Mouse (Mus musculus): Measurements from ENCODE around the gene Acsm2. TPM values are rescaled to one million over a fixed set of nuclear protein-coding genes. Genes with fewer than 3 reads are reported as not detected.
"Not testable (repeated sequence)": the region's sequence is repeated elsewhere in the genome, so short reads cannot be mapped to it uniquely, and the experiment has no call there.

Gene Acsm2
- total and polyA plus RNA-seq, 2 experiments from 2014 or later: 0.05 TPM; not detected in 1

DNA sequence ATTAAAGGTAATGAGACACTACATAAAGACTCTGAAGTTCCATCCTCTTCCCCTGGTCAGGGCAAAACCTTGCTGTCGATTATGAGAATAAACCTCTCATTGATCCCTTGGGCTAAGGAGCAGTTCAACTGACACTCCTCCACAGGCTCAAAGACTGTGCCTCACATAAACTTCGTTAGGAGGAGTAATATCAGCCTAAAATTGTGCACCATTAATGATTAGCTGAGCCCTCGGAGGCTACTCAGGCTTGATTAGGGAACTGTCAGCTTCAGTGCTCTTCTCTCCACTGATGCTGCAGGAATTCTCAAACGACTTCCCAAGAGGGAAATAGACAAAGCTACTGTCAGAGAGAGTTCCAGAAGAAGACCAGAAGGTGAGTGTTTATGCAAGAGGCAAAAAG is 7.3 kb downstream of the Acsm2 start:
- H3K9me3 ChIP-seq (ENCODE audit: low read length): no peaks in the 10 kb centered on the region
- H3K4me3 ChIP-seq (ENCODE audit: low read depth, low read length): no peak overlapping the region
- WGBS: 50% methylated on average over 4 of the region's 4 CpGs
- no peaks in the 10 kb centered on the region for H3K4me1 ChIP-seq (ENCODE audit: insufficient read depth)
- ATAC-seq: no peak
- H3K27me3 ChIP-seq (ENCODE audit: insufficient read depth, low read length): no peaks in the 10 kb centered on the region
- no peak overlapping the region for H3K9ac ChIP-seq
- H3K27ac ChIP-seq (ENCODE audit: low read depth, low read length): no peak overlapping the region
- H3K36me3 ChIP-seq (ENCODE audit: insufficient read depth): no peaks in the 10 kb centered on the region
- H3K4me2 ChIP-seq (ENCODE audit: low read depth): no peak overlapping the region
- no peak for DNase-seq
- no peak for TF ChIP-seq CTCF (IDR thresholded peaks at IDR 0.05; ENCODE audit: low read depth)

DNA sequence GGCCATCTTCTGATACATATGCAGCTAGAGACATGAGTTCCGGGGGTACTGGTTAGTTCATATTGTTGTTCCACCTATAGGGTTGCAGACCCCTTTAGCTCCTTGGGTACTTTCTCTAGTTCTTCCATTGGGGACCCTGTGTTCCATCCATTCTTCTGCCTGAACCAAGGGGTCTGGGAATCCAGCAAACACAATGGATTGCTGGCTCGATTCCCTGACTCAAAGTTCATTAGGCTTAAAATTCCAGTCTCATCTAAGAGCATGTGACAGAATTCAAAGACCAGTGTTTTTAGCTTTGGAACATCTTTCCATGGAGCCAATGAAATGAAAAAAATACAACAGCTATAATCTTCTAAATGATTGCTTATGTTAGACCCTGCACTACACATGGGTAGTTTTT is 8.3 kb downstream of the Acsm2 start:
- H3K4me3 ChIP-seq (ENCODE audit: low read depth, low read length); H3K9ac ChIP-seq; H3K9me3 ChIP-seq (ENCODE audit: low read length); H3K4me1 ChIP-seq (ENCODE audit: insufficient read depth); DNase-seq; H3K36me3 ChIP-seq (ENCODE audit: insufficient read depth); H3K4me2 ChIP-seq (ENCODE audit: low read depth); ATAC-seq; H3K27ac ChIP-seq (ENCODE audit: low read depth, low read length); H3K27me3 ChIP-seq (ENCODE audit: insufficient read depth, low read length): not testable (repeated sequence)
- WGBS: 81% methylated on average over 2 of the region's 2 CpGs

DNA sequence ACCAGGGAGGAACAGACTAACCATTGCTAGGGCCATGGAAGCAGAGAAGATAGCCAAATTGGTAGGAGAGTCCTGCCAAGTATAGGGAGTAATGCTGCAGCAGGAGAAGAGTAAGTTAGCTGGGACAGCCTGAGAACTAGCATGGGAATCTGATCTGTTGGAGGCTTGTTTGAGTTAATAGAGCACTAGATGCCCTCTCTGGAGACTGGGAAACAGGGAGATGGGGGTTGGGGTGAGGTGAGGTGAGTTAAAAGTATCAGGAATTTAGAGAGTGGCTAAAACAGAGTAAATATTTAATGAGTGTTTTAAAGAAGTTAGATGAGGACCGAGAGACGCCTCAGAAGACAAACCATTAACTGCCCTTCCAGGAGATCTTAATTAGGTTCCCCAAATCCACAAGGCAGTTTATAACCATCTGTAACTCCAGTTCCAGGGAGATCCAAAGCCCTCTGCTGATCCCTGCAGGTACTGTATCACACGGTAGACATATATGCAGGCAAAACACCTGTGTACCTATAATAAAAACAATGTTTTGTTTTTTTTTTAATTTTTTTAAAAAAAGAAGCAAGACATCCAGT is 40.5 kb downstream of the Acsm2 start:
- Histone ChIP-seq H3K9me3 (ENCODE audit: low read length) (no peaks in the 10 kb centered on the region), H3K4me3 (ENCODE audit: low read depth, low read length) (no peak overlapping the region), H3K27me3 (ENCODE audit: insufficient read depth, low read length) (no peaks in the 10 kb centered on the region), H3K4me1 (ENCODE audit: insufficient read depth) (no peaks in the 10 kb centered on the region), H3K9ac (no peak overlapping the region), H3K36me3 (ENCODE audit: insufficient read depth) (no peaks in the 10 kb centered on the region), H3K27ac (ENCODE audit: low read depth, low read length) (no peak overlapping the region), H3K4me2 (ENCODE audit: low read depth) (no peak overlapping the region)
- DNase-seq: no peak
- TF ChIP-seq CTCF (IDR thresholded peaks at IDR 0.05; ENCODE audit: low read depth): no peak
- 82% methylated on average over 3 of the region's 3 CpGs for WGBS
- ATAC-seq: no peak

DNA sequence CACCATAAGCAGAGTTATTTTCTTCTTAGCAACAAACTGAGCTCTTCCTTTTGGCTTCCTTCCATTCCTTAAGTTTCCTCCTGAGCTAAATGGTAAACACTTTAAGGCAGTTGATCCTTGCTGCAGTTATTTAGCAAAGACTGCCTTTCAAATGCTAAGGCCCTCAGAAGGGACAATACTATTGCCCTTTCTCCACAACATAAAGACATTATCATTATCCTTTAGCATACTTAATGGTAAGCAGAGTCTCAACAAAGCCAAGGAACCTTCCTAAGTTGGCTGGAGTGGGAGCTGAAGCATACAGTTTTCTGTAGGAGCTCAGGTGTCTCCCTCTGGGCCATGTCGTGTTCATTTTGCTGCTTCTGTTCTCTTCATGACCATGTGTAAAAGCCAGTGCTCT is 41.2 kb downstream of the Acsm2 start:
- DNase-seq (no peak), ATAC-seq (no peak)
- Histone ChIP-seq H3K4me2 (ENCODE audit: low read depth) (no peak overlapping the region), H3K4me3 (ENCODE audit: low read depth, low read length) (no peak overlapping the region), H3K4me1 (ENCODE audit: insufficient read depth) (no peaks in the 10 kb centered on the region), H3K9ac (no peak overlapping the region), H3K9me3 (ENCODE audit: low read length) (no peaks in the 10 kb centered on the region), H3K27ac (ENCODE audit: low read depth, low read length) (no peak overlapping the region), H3K36me3 (ENCODE audit: insufficient read depth) (no peaks in the 10 kb centered on the region), H3K27me3 (ENCODE audit: insufficient read depth, low read length) (no peaks in the 10 kb centered on the region)
- TF ChIP-seq CTCF (IDR thresholded peaks at IDR 0.05; ENCODE audit: low read depth): no peak
- WGBS: 25% methylated on average over 1 of the region's 1 CpGs

DNA sequence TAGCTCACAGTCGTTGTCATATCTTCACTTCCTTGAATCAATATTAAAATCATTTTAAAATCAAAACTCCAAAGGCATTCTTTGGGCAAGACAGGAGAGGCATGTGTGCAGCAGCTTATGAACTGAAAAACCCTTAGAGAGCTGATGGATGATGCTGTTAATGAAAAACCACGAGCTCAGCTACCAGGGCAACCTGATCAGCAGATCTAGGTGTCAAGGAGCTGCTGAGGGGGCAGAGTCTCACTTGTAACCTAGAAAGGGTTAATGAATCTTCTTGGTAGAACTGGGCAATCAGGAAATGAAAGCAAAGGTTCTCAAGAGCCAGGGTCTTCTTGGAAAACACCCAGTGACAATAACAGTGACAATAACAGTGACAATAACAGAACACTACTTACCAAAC is 42.4 kb downstream of the Acsm2 start:
- Histone ChIP-seq H3K36me3 (ENCODE audit: insufficient read depth) (no peaks in the 10 kb centered on the region), H3K9ac (no peak overlapping the region), H3K4me3 (ENCODE audit: low read depth, low read length) (no peak overlapping the region), H3K4me1 (ENCODE audit: insufficient read depth) (no peaks in the 10 kb centered on the region), H3K27ac (ENCODE audit: low read depth, low read length) (no peak overlapping the region), H3K27me3 (ENCODE audit: insufficient read depth, low read length) (no peaks in the 10 kb centered on the region), H3K4me2 (ENCODE audit: low read depth) (no peak overlapping the region), H3K9me3 (ENCODE audit: low read length) (no peaks in the 10 kb centered on the region)
- WGBS: 66% methylated on average over 2 of the region's 2 CpGs
- DNase-seq (no peak), ATAC-seq (no peak)
- no peak for TF ChIP-seq CTCF (IDR thresholded peaks at IDR 0.05; ENCODE audit: low read depth)

DNA sequence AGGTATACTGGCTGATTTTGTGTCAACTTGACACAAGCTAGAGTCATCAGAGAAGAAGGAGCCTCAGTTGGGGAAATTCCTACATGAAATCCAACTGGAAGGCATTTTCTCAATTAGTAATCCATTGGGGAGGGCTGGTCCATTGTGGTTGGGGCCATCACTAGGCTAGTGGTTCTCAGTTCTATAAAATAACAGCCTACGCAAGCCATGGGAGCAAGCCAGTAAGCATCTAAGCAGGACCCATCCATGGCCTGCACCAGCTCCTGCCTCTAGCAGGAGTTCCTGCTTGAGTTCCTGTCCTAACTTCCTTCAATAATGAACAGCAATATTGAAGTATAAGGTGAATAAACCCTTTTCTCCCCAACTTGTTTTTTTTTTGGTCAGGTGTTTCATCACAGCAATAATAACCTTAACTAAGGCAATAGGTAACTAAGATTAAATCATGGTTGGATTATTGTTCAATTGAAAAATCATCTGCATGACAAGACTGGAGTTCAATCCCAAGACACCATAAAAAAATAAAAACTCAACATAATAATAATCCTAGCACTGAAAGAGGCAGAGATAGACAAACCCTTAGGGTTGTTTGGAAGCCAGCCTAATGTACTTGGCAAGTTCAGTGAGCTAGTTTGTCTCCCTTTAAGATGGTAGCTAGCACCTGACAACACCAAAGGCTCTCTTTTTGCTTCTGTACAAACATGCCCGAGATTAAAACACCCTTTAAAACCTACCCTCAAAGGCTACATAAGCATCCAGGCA is 47.2 kb downstream of the Acsm2 start:
- WGBS: 87% methylated on average over 2 of the region's 2 CpGs

DNA sequence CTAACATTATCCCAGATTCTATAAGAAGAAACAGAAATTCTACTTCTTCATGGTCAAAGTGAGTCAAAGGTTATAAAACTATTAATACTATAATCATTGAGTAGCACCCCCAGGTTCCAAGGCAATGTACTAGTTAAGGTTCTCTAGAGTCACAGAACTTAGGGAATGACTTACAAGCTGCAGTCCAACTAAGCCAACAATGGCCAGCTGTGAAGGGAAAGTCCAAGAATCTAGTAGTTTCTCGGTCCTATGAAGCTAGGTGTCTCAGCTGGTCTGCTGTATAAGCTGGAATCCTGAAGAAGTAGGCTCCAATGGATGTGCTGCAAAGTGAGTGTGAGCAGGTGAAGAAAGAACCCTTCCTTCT is 47.8 kb downstream of the Acsm2 start:
- Histone ChIP-seq H3K27me3 (ENCODE audit: insufficient read depth, low read length) (no peaks in the 10 kb centered on the region), H3K4me2 (ENCODE audit: low read depth) (no peak overlapping the region), H3K4me3 (ENCODE audit: low read depth, low read length) (no peak overlapping the region), H3K9me3 (ENCODE audit: low read length) (no peaks in the 10 kb centered on the region), H3K27ac (ENCODE audit: low read depth, low read length) (no peak overlapping the region), H3K4me1 (ENCODE audit: insufficient read depth) (no peaks in the 10 kb centered on the region), H3K9ac (no peak overlapping the region), H3K36me3 (ENCODE audit: insufficient read depth) (no peaks in the 10 kb centered on the region)
- 76% methylated on average over 1 of the region's 1 CpGs for WGBS
- DNase-seq (no peak), ATAC-seq (no peak)
- TF ChIP-seq CTCF (IDR thresholded peaks at IDR 0.05; ENCODE audit: low read depth): no peak

More for the DNA sequence above, 47.2 kb downstream of the Acsm2 start:
- H3K27me3 ChIP-seq (ENCODE audit: insufficient read depth, low read length): no peaks in the 10 kb centered on the region
- H3K9ac ChIP-seq: no peak overlapping the region
- H3K4me1 ChIP-seq (ENCODE audit: insufficient read depth): no peaks in the 10 kb centered on the region
- no peak for TF ChIP-seq CTCF (IDR thresholded peaks at IDR 0.05; ENCODE audit: low read depth)
- no peak overlapping the region for H3K27ac ChIP-seq (ENCODE audit: low read depth, low read length)
- H3K36me3 ChIP-seq (ENCODE audit: insufficient read depth): no peaks in the 10 kb centered on the region
- no peak overlapping the region for H3K4me3 ChIP-seq (ENCODE audit: low read depth, low read length)
- H3K9me3 ChIP-seq (ENCODE audit: low read length): no peaks in the 10 kb centered on the region
- ATAC-seq (no peak), DNase-seq (no peak)
- H3K4me2 ChIP-seq (ENCODE audit: low read depth): no peak overlapping the region
